Mouse (Mus musculus): Measurements from ENCODE around the gene Gpc4. TPM values are rescaled to one million over a fixed set of nuclear protein-coding genes. Genes with fewer than 3 reads are reported as not detected.

The Gpc4 gene
- polyA plus RNA-seq, 1 experiment from 2014 or later: 18.8 TPM

- Histone ChIP-seq H3K36me3 (no peaks in the 10 kb centered on the region), H3K4me3 (no peak overlapping the region), H3K4me1 (no peaks in the 10 kb centered on the region), H3K27ac (no peak overlapping the region), H3K9me3 (replicated peaks) (no peaks in the 10 kb centered on the region), H3K27me3 (ENCODE audit: low read depth, poor library complexity, severe bottlenecking) (peaks cover 56% of the 10 kb centered on the region; the same call in 1 of the 2 replicates)
- DNase-seq (ENCODE audit: low spot score): no peak
- 71% methylated on average over 2 of the region's 2 CpGs for WGBS
These were observed 26.5 kb downstream of the Gpc4 start for GRCm38 (mm10) chrX:52138461-52139075.

- no peak for DNase-seq (ENCODE audit: low spot score)
- Histone ChIP-seq H3K4me3 (no peak overlapping the region), H3K4me1 (no peaks in the 10 kb centered on the region), H3K27ac (no peak overlapping the region), H3K27me3 (ENCODE audit: low read depth, poor library complexity, severe bottlenecking) (peaks cover 53% of the 10 kb centered on the region; the same call in 1 of the 2 replicates), H3K36me3 (no peaks in the 10 kb centered on the region), H3K9me3 (replicated peaks) (no peaks in the 10 kb centered on the region)
- WGBS: 83% methylated on average over 5 of the region's 5 CpGs
These were observed 27.0 kb downstream of the Gpc4 start for GRCm38 (mm10) chrX:52138033-52138432.

- WGBS: 82% methylated on average over 5 of the region's 5 CpGs
- no peak for DNase-seq (ENCODE audit: low spot score)
- Histone ChIP-seq H3K27me3 (ENCODE audit: low read depth, poor library complexity, severe bottlenecking) (peaks cover 53% of the 10 kb centered on the region; the same call in 1 of the 2 replicates), H3K4me1 (no peaks in the 10 kb centered on the region), H3K4me3 (no peak overlapping the region), H3K9me3 (replicated peaks) (no peaks in the 10 kb centered on the region), H3K36me3 (no peaks in the 10 kb centered on the region), H3K27ac (no peak overlapping the region)
These were observed 28.5 kb downstream of the Gpc4 start for GRCm38 (mm10) chrX:52136525-52136924.

- WGBS: 90% methylated on average over 1 of the region's 1 CpGs
- no peaks in the 10 kb centered on the region for H3K9me3 ChIP-seq (replicated peaks)
- H3K4me1 ChIP-seq: no peaks in the 10 kb centered on the region
- no peak overlapping the region for H3K4me3 ChIP-seq
- H3K36me3 ChIP-seq: no peaks in the 10 kb centered on the region
- H3K27me3 ChIP-seq (ENCODE audit: low read depth, poor library complexity, severe bottlenecking): peaks cover 61% of the 10 kb centered on the region
- no peak for DNase-seq (ENCODE audit: low spot score)
- no peak overlapping the region for H3K27ac ChIP-seq
These were observed 35.4 kb downstream of the Gpc4 start for GRCm38 (mm10) chrX:52129604-52130003.

- H3K4me3 ChIP-seq: no peak overlapping the region
- no peaks in the 10 kb centered on the region for H3K36me3 ChIP-seq
- H3K27me3 ChIP-seq (ENCODE audit: low read depth, poor library complexity, severe bottlenecking): peaks cover 61% of the 10 kb centered on the region
- no peak for DNase-seq (ENCODE audit: low spot score)
- no peak overlapping the region for H3K27ac ChIP-seq
- no peaks in the 10 kb centered on the region for H3K9me3 ChIP-seq (replicated peaks)
- H3K4me1 ChIP-seq: peaks cover 7% of the 10 kb centered on the region; the same call in 1 of the 2 replicates
- 80% methylated on average over 4 of the region's 4 CpGs for WGBS
These were observed 36.3 kb downstream of the Gpc4 start for GRCm38 (mm10) chrX:52128794-52129193.

GRCm38 (mm10) chrX:52113651-52114050 lies 51.4 kb downstream of the Gpc4 start:
- H3K4me3 ChIP-seq: no peak overlapping the region
- H3K27ac ChIP-seq: no peak overlapping the region
- peaks cover 29% of the 10 kb centered on the region for H3K27me3 ChIP-seq (ENCODE audit: low read depth, poor library complexity, severe bottlenecking)
- H3K4me1 ChIP-seq: no peaks in the 10 kb centered on the region
- DNase-seq (ENCODE audit: low spot score): no peak
- H3K9me3 ChIP-seq (replicated peaks): no peaks in the 10 kb centered on the region
- no peaks in the 10 kb centered on the region for H3K36me3 ChIP-seq
- 94% methylated on average over 5 of the region's 5 CpGs for WGBS

GRCm38 (mm10) chrX:52109663-52110062 lies 55.4 kb downstream of the Gpc4 start:
- H3K27ac ChIP-seq: no peak overlapping the region
- no peak for DNase-seq (ENCODE audit: low spot score)
- H3K9me3 ChIP-seq (replicated peaks): no peaks in the 10 kb centered on the region
- no peaks in the 10 kb centered on the region for H3K36me3 ChIP-seq
- H3K4me3 ChIP-seq: no peak overlapping the region
- peaks cover 18% of the 10 kb centered on the region; the same call in 1 of the 2 replicates for H3K27me3 ChIP-seq (ENCODE audit: low read depth, poor library complexity, severe bottlenecking)
- 19% methylated on average over 2 of the region's 2 CpGs for WGBS
- H3K4me1 ChIP-seq: no peaks in the 10 kb centered on the region

GRCm38 (mm10) chrX:52108966-52109365 lies 56.1 kb downstream of the Gpc4 start:
- H3K4me3 ChIP-seq: no peak overlapping the region
- 89% methylated on average over 1 of the region's 1 CpGs for WGBS
- no peaks in the 10 kb centered on the region for H3K9me3 ChIP-seq (replicated peaks)
- no peak overlapping the region for H3K27ac ChIP-seq
- H3K36me3 ChIP-seq: no peaks in the 10 kb centered on the region
- H3K4me1 ChIP-seq: no peaks in the 10 kb centered on the region
- H3K27me3 ChIP-seq (ENCODE audit: low read depth, poor library complexity, severe bottlenecking): peaks cover 18% of the 10 kb centered on the region; the same call in 1 of the 2 replicates
- no peak for DNase-seq (ENCODE audit: low spot score)

- 100% methylated on average over 1 of the region's 1 CpGs for WGBS
- no peak for DNase-seq (ENCODE audit: low spot score)
These were observed 61.3 kb downstream of the Gpc4 start for GRCm38 (mm10) chrX:52103771-52104170.

GRCm38 (mm10) chrX:52101940-52102339 lies 63.1 kb downstream of the Gpc4 start:
- H3K4me3 ChIP-seq: no peak overlapping the region
- H3K27ac ChIP-seq: no peak overlapping the region
- no peaks in the 10 kb centered on the region for H3K9me3 ChIP-seq (replicated peaks)
- 75% methylated on average over 1 of the region's 1 CpGs for WGBS
- H3K4me1 ChIP-seq: no peaks in the 10 kb centered on the region
- no peaks in the 10 kb centered on the region for H3K36me3 ChIP-seq
- H3K27me3 ChIP-seq (ENCODE audit: low read depth, poor library complexity, severe bottlenecking): peaks cover 20% of the 10 kb centered on the region; the same call in 1 of the 2 replicates
- no peak for DNase-seq (ENCODE audit: low spot score)

More at GRCm38 (mm10) chrX:52103771-52104170, 61.3 kb downstream of the Gpc4 start:
- no peaks in the 10 kb centered on the region for H3K36me3 ChIP-seq
- H3K4me1 ChIP-seq: no peaks in the 10 kb centered on the region
- H3K4me3 ChIP-seq: no peak overlapping the region
- no peaks in the 10 kb centered on the region for H3K9me3 ChIP-seq (replicated peaks)
- H3K27ac ChIP-seq: no peak overlapping the region
- H3K27me3 ChIP-seq (ENCODE audit: low read depth, poor library complexity, severe bottlenecking): peaks cover 12% of the 10 kb centered on the region; the same call in 1 of the 2 replicates

- no peak overlapping the region for H3K27ac ChIP-seq
- no peak overlapping the region for H3K4me3 ChIP-seq
- H3K4me1 ChIP-seq: no peaks in the 10 kb centered on the region
- 91% methylated on average over 6 of the region's 6 CpGs for WGBS
- no peak for DNase-seq (ENCODE audit: low spot score)
- H3K9me3 ChIP-seq (replicated peaks): no peaks in the 10 kb centered on the region
- no peaks in the 10 kb centered on the region for H3K36me3 ChIP-seq
- peaks cover 20% of the 10 kb centered on the region; the same call in 1 of the 2 replicates for H3K27me3 ChIP-seq (ENCODE audit: low read depth, poor library complexity, severe bottlenecking)
These were observed 63.6 kb downstream of the Gpc4 start for GRCm38 (mm10) chrX:52101445-52101844.

- H3K27me3 ChIP-seq (ENCODE audit: low read depth, poor library complexity, severe bottlenecking): no peaks in the 10 kb centered on the region; the same call in 1 of the 2 replicates
- H3K27ac ChIP-seq: no peak overlapping the region
- 53% methylated on average over 7 of the region's 7 CpGs for WGBS
These were observed 77.2 kb downstream of the Gpc4 start for GRCm38 (mm10) chrX:52087726-52088348.

GRCm38 (mm10) chrX:52086885-52087573 lies 78.0 kb downstream of the Gpc4 start:
- no peaks in the 10 kb centered on the region for H3K36me3 ChIP-seq
- DNase-seq (ENCODE audit: low spot score): no peak
- no peaks in the 10 kb centered on the region; the same call in 1 of the 2 replicates for H3K27me3 ChIP-seq (ENCODE audit: low read depth, poor library complexity, severe bottlenecking)
- no peak overlapping the region for H3K27ac ChIP-seq
- no peaks in the 10 kb centered on the region for H3K4me1 ChIP-seq
- no peak overlapping the region for H3K4me3 ChIP-seq
- no peaks in the 10 kb centered on the region for H3K9me3 ChIP-seq (replicated peaks)
- 78% methylated on average over 8 of the region's 8 CpGs for WGBS

More at GRCm38 (mm10) chrX:52087726-52088348, 77.2 kb downstream of the Gpc4 start:
- Histone ChIP-seq H3K4me1 (no peaks in the 10 kb centered on the region), H3K36me3 (no peaks in the 10 kb centered on the region), H3K9me3 (replicated peaks) (no peaks in the 10 kb centered on the region), H3K4me3 (no peak overlapping the region)
- DNase-seq (ENCODE audit: low spot score): peak; percentile 29

Data from limb, embryonic 10.5 days (tissue).